Mouse (Mus musculus) fibroblast of lung, adult 2 months (primary cell): Measurements from ENCODE around the gene E130309D02Rik.
A peak's percentile ranks its signal among the peaks of the same experiment; 100 is the strongest.

Source experiments
- DNase-seq: peaks from one replicate; pipeline ENCODE4 v3.0.0-alpha.2; 2011; ENCODE audit warnings: low read depth

The E130309D02Rik gene

DNA sequence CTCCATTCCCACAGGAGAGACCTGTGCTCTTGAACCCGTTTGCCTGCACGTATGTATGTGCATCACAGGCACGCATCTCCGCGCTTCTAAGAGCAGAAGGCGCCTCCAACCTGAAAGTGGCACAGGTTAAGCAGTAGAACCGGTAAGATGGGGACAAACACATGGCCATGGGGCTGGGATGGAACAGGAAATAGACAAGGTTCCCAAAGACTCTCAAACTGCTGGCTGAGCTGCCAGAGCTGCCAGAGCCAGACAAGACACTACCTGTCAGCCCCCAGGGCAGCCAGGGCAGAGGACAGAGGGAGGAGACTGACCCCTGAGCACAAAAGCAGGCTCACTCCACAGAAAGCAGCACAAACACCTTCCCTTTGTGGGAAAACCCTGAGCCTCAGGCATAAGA lies 5.2 kb downstream of the E130309D02Rik start:
- DNase-seq, result no peak

DNA sequence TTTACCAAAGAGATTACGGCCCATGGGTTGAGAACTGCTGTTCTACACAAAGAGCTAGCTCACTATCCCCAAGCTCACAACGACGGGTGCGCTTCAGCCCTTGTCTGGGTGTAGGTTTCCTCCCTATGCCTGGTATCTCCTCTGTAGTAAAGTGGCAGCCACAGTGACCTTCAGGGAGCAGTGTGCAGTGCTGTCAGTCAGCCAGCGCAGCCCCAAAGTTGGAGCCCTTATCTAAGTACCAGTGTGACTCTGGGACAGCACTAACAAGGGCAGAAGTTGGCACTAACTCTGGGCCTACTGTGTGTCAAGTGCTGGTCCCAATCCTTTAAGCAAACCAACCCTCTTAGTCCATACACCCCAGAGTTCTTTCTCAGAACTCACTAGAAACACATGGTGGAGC lies 6.3 kb downstream of the E130309D02Rik start:
- no peak for DNase-seq

DNA sequence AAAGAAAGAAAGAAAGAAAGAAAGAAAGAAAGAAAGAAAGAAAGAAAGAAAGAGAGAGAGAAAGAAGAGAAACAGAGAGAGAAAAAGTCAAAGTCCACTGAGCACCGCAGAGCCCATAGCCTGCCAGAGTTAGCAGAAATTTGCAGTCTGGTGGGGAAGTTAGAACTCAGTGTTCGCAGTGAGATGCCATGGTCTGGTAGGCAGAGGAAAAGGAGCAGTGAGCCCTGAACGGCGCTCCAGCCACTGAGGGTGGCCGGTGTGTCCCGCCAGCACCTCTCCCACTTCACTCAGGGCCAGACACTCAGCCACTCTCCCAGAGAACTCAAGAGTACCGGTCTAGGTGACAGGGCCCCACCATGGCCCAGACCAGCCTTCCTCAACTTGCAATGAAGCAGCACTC lies 10.9 kb downstream of the E130309D02Rik start:
- DNase-seq, result no peak

DNA sequence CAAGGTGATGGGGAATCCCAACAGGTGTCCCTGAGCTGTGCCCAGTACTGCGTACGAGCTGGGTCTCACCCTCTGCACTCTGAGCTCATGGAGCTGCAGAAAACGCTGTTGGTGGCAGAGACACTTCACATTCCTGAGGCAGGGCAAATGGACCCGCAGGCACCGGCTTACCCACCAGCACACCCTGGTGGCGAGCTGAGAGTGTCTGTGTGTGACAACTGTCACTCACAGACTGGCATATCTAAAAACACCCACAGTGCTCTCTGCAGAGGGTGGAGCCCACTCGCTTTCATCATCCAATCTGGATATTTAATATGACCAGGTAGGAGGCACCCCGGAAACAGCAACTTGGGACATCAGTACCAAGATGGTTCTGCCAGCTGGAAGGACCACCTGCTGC lies 13.9 kb downstream of the E130309D02Rik start:
- DNase-seq, result no peak

DNA sequence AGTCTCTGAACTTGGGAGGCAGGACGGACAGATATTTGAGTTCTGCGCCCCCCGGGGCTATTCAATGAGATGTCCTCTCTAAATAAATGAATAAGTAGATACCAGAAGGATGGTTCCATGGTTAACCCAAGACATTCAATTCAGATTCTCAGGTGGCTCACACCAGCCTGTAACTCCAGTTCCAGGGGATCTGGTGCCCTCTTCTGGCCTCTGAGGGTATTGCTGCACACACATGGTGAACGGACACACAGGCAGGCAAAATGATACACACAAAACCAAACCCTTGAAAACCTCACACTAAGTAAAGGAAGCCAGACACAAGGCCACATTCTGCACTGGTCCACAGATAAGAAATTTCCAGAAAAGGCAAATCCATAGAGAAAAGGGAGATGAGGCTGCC lies 15.5 kb downstream of the E130309D02Rik start:
- DNase-seq, result no peak

DNA sequence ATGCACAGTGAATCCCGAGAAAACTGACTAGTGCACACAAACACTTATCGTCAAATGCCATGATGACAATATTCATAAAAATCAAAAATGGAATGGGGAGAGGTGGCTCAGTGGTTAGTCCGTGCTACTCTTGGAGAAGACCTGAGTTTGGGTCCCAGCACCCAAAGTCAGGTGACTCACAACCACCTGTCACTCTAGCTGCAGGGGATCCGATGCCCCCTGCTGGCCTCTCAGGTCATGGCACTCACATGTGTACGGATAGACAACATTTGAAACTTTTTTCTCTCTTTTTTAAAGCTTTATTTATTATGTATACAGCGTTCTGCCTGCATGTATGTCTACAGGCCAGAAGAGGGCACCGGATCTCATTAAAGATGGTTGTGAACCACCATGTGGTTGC lies 16.8 kb downstream of the E130309D02Rik start:
- no peak for DNase-seq

DNA sequence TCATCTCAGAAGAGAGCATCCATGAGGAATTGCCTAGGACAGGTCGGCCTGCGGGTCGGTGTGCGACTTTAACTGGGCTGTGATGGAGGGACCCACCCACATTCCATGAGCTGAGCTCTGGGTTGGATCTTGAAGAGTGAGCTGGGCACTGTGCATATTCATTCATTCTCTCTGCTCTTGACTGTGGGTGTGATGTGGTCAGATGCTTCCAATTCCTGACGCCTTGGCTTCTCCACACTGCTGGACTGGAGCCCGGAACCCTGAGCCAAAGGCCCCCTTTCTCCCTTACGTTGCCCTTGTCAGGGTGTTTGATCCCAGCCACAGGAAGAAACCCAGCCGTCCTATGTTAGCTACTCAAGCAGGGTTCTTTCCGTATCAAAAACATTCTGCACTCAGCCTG lies 17.2 kb downstream of the E130309D02Rik start:
- no peak for DNase-seq

DNA sequence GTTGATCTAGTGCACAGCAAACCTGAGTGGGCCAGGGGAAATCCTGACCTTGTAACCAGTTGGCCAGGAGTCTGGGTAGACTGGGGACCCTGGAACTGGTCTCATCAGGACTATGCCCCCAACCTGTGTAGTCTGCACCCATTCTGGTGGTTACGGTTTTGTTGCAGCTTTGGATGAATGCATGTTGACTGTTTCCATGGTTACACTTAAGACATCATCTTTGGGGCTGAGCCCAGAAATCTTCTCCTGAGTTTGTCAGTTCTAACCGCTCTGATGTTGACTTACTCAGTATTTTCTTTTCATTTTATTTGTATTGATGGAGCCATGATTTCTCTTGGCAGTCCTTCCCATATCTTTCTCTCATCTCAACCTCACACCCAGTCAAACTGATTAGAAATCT lies 19.8 kb downstream of the E130309D02Rik start:
- DNase-seq, result no peak

DNA sequence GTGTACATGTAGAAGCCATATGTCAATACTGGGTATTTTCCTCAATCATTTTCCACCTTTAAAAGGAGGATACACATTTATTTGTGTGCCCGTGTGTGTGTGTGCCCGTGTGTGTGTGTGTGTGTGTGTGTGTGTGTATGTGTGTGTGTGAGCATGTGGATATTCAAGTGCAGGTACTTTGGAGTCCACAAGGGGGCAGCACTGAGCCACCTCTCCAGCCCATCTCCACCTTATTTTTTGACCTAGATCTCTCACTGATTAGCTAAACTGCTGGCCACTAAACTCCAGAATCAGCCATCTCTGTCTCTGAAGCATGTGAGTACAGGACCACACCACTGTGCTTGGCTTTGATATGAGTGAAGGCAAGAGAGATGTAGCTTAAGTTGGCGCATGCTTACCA lies 20.3 kb downstream of the E130309D02Rik start:
- DNase-seq, result no peak

DNA sequence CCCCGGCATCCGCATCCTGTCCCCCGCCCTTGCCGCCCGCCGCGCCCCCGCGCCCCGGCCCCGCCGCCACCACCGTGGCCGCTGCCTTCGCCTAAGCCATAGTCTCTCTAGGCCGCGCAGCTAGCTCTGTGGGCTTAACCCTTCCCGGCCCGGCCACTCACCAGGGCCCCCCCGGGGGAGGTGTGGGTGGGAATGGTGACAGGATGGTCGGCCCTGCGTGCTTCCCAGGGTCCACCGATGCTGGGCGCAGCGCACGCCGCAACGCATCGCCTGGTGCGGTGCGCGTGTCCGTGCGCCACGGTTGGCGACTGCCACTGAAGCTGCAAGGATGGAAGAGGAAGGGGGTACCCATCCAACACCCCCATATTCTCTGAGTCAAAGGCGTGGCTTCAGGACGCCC lies 21.8 kb downstream of the E130309D02Rik start, which contains the start of gene Zfp853:
Gene Zfp853, minus strand, starts transcription at position 220 of the 400 bp plus-strand sequence.
- no peak for DNase-seq

DNA sequence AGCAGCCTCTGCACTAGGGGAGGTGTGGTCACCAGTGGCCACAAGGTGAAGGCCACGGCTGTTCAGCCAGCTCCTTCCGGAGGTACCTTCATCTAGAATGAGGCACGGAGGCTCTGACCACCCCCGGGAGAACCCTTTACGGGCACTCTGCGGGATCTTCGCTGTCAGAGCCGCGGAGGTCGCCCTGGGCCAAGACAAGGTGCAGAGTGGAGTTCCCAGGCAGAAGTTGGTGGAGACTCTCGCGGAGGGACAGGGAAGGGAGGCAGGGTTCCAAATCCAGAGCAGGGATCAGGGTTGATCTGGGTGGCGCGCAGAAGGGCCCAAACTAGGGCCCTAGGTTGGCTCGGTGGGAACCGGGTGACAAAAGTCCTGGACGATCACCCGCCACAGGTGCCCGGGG lies 22.3 kb downstream of the E130309D02Rik start:
- DNase-seq, result no peak

DNA sequence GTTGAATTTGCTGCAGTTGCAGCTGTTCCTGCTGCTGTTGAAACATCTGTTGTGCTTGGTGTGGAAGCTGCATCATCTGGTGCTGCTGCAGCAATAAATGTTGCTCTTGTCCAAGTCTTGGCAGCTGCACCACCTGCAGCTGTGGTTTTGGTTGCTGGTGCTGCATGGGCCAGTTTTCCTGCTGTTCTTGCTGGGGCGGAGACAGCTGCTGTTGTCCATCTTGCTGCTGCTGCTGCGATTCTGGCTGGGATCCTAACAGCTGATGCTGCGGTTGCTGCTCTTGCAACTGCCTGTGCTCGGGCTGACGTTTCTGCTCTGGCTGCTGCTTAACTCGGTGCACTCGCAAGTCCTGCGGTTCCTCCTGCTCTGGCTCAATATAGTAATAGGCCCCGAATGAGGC lies 25.9 kb downstream of the E130309D02Rik start:
- DNase-seq, result no peak

DNA sequence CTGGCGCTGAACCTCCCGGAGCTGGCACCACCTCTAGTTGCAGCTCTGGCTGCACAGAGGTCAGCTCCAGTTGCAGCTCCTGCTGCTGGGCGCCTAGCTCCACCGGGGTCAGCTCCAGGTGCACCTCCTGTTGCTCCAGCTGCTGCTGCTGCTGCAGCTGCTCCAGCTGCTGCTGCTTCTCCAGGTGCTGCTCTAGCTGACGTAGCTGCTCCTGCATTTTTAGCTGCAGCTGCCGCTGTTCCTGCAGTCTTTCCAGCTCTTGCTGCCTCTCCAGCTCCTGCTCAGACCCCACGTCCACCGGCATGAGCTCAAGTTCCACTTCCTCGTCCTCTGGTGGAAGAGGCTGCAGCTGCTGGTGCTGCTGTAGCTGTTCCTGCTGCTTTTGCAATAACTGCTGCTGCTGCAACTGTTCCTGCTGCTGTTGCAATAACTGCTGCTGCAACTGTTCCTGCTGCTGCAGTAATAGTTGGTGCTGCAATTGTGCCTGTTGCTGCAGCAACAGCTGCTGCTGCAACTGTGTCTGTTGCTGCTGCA lies 26.7 kb downstream of the E130309D02Rik start:
- no peak for DNase-seq

DNA sequence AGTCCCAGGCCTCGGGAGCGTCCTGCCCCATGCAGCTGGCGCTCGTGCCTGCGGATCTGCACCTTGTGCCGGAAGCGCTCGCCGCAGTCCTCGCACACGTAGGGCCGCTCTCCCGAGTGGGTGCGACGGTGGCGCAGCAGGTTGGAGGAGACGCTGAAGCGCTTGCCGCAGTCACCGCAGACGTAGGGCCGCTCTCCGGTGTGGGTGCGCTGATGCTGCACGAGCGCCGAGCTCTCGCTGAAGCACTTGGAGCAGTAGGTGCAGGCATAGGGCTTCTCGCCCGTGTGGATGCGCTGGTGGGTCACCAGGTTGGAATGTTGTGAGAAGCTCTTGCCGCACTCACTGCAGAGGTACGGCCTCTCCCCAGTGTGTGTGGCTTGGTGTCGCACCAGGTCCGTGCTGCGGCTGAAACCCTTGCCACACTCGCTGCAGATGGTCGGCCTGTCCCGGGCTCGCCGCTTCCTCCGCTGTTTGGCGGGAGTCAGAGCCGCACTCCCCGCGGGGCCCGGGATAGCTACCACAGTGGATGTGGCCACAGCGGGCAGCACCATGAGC lies 27.3 kb downstream of the E130309D02Rik start:
- DNase-seq, result no peak

DNA sequence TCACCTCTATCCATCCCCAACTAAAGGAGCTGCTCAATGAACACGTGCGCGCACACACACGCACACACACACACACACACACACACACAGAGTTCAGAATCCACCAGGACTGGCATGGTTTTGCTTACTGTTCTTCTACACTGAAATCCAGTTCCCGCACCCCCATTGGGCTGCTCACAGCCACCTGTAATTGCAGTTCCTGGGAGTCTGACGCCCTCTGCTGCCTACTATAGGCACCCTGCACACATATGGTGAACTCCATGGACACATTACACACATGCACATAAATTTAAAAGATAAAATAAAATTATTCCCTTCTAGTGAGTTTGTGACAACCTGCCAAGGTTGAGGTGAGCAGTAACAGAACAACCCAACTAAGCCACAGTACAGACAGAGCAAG lies 30.4 kb downstream of the E130309D02Rik start:
- DNase-seq, result no peak

DNA sequence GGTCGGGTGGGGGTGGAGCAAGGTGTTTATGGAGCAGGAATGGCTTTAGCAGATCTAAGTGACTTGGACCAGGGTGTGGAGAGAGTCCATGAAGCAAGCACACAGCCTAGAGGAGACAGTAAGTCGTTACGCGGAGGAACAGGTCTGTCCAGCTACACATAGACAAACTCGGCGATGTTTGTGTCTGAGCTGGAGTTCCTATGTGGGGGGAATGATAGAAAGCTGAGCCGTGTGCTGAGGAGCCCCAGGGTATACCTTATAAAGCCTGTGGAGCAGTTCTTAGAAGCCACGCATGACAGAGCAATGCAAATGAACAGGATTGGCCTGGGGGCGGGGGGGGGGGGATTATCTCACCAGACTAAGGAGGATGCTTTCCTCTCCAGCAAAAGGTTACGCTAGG lies 35.9 kb downstream of the E130309D02Rik start:
- DNase-seq, result no peak

DNA sequence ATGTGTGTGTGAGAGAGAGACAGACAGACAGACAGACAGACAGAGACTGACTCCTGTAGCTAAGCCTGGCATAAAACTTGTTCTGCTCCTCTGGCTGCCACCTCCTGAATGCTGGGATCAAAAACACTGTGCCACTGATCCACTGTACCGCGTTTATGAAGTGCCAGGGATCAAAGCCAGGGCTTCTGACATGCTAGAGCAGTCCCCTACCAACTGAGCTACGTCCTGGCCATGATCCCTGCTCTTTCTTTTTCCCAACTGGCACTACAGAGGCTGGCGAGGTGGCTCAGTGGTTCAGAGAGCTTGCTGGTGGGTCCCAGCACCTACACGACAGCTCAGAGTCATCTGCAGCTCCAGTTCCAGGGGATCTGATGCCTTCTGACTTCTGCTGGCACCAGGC lies 39.4 kb downstream of the E130309D02Rik start:
- no peak for DNase-seq

DNA sequence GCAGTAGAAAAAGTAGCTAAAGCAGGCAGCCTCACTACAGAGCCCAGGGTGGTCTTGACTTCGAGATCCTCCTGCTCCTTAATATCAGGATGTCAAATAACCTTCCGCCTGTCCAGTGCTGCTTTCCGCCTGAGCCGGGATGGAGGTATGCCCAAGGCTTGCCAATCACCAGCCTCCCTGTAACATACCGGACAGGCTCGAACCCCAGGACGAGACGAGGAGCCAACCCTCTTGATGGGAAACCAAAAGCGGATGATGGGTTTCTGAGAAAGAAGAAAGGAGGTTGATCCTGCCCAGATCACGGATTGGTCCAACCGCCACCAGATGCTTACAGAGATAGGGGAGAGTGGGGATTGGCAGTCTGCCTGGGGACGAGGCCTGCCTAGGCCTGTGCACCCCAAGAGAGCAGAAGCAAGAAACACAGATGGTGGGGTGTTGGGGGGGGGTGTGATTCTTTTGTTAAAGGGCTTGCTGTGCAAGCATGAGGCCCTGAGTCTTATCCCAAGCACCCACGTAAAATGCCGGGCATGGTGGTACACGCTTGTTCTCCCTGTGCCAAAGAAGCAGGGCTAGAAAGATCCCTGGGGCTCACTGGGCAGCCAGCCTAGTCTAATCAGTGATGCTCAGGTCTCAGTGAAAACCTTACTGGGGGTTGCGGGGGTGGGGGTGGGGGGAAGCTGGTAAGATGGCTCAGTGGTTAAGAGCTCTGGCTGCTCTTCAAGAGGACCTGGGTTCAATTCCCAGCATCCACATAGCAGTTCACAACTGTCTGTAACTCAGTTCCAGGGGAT lies 42.4 kb downstream of the E130309D02Rik start:
- no peak for DNase-seq

DNA sequence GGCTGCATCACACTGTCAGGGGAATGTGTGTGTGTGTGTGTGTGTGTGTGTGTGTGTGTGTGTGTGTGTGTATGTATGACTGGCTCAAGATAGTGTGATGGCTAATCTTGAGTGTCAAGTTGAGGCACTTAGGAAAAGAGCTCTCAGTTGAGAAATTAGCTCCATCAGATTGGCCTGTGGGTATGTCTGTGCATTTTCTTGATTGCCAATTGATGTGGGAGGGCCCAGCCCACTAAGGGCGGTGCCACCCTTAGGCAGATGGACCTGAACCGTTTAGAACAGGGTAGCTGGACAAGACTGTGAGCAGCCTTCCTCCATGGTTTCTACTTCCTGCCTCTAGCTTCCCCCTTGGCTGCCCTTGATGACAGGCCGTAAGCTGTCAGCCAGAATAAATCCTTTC lies 43.1 kb downstream of the E130309D02Rik start:
- no peak for DNase-seq

DNA sequence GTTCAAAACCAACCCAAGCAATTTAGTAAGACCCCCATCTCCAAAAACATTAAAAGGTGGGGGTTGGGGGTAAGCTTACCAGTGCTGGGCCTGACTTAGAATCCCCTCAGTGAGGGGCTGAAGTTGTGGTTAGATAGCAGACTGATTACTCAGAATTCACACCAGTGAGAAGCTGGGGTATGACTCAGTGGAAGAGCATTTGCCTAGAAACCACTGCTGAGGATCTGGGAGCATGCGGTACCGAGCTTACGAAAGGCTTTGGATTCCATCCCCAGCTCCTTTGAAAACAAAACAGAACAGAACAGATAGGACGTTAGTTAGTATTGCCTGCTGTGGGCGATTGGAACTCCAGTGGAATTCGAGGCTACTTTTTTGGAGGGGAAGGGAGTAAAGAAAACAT lies 43.5 kb downstream of the E130309D02Rik start:
- peak; percentile 94 for DNase-seq

DNA sequence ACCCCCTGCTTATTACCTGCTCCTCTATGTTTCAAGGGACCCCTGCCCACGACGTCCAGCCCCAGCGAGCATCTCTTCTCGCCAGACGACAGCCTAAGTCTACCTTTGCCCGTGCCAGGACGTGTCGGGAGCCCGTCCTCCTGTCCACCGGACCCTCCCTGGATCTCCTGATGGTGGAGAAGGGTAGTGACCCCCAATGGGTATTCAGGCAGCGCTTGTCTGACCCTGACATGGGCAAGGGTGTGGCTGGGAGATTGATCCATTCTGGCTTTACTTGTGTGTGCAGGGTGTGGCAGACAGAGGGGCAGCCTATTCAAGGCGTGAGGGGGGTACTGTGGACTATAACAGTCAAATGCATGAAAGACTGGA lies 45.0 kb downstream of the E130309D02Rik start:
- peak; percentile 27 for DNase-seq

DNA sequence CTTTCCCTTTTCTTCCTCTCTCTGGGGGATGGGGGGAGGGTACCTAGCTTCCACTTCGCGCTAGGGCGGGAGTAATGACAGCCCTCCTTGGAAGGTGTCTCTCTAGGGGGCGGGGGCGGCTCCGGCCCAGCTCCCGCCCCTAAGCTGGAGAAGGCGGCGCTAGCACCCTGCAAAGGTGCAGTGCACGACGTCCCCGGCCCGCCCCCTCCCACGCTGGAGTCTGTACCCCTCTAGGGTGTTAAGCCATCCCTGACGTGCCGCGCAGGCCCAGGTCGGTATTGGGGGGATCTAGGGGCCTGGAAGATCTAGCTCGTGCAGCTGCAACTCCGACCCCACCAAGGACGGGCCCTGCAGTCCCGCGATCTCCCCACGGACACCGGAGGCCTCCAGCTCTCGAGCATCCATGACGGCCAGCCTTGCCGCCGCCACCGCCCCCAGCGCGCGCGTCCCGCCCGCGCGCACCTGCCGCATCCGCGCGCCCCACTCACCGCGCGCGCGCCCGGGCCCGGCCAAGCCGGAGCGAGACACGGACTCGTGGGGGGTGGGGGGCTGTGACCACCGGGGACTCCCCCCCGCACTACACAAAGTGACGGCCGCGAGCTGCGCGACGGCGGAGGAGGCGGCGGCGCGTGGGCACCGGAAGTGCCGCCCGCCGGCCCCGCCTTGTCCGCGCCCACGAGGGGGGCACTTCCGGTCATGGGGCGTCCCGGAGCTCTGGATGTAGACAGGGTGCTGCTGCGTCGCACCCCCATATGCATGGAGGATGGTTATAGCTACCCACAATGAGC lies 45.6 kb downstream of the E130309D02Rik start, which contains the start of gene Zfp316:
Gene Zfp316, minus strand, starts transcription at position 660 of the 788 bp plus-strand sequence.
- no peak for DNase-seq

DNA sequence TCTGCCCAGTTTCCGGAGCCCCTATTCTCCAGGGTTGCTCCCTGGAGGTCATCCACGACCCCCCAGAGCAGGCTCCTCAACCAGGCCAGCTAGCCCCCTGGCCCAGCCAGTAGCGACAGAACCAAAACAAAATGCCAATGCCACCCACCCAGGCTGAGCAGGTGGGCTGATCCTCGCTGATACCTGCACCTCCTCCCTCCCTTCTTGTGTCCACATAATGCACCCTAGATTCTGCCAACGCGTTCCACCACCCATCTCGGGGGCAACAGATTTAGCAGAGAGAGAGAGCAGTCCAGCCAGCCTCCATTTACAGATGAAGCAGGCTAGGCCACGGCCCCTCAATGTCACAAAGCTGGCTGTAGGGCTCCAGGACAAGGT lies 46.2 kb downstream of the E130309D02Rik start:
- no peak for DNase-seq
